Mouse (Mus musculus) erythroblast, embryonic 14.5 days (primary cell): ENCODE results near the gene Cplx3.

ENCODE experiments used
- GATA1 ChIP-seq: IDR thresholded peaks from 2 replicates; pipeline ENCODE4 v1.6.1; 2012; ENCODE audit warnings: low read length, inconsistent platforms, mixed read lengths
- TAL1 ChIP-seq: IDR thresholded peaks from 3 replicates; pipeline ENCODE4 v1.6.1; 2012; ENCODE audit warnings: low read length, inconsistent platforms, mixed read lengths

GRCm38 (mm10) chr9:57575577-57575976 is 30.5 kb downstream of the Cplx3 start:
- no peak for TF ChIP-seq GATA1
- TF ChIP-seq TAL1 = no peak
